Mouse (Mus musculus) retina, postnatal 7 days (tissue): ENCODE data around the gene Gm20820.
"Not testable (repeated sequence)": the region's sequence is repeated elsewhere in the genome, so short reads cannot be mapped to it uniquely, and the experiment has no call there.

Experiments
- DNase-seq: peaks from one replicate; pipeline ENCODE4 v3.0.0-alpha.2; 2012; ENCODE audit warnings: low read depth, low spot score

Gm20820 gene

GRCm38 (mm10) chrY:86061472-86061871, at the start of gene Gm20820:
TSS of gene Gm20820 (plus strand) at chrY:86061772.
- DNase-seq = not testable (repeated sequence)
